Mouse (Mus musculus) lung, embryonic 14.5 days (tissue): ENCODE measurements around the gene Prkag3. TPM values are rescaled to one million over a fixed set of nuclear protein-coding genes. Genes with fewer than 3 reads are reported as not detected.

Source experiments
- ATAC-seq: fragments of 200-750 bp; cut with Nextera tagmentation; 2 replicates; pipeline ENCODE4 v1.8.0; 2017; ENCODE audit warnings: mild to moderate bottlenecking, moderate TSS enrichment, moderate library complexity; ENCODE audit not compliant: insufficient read depth
- DNase-seq: peaks from one replicate; pipeline ENCODE4 v3.0.0-alpha.2; 2015
- H3K27ac ChIP-seq: fragments of 300-500 bp; sonication (generic); 2 replicates; pipeline ENCODE4 v1.5.1; 2014; ENCODE audit warnings: low read depth, mild to moderate bottlenecking, moderate library complexity
- H3K27me3 ChIP-seq: fragments of 300-500 bp; sonication (generic); 2 replicates; pipeline ENCODE4 v1.6.1; 2014; ENCODE audit warnings: low read length, control low read depth; ENCODE audit not compliant: insufficient read depth
- H3K36me3 ChIP-seq: fragments of 300-500 bp; sonication (generic); 2 replicates; pipeline ENCODE4 v1.6.1; 2014; ENCODE audit warnings: control low read depth; ENCODE audit not compliant: insufficient read depth
- H3K4me1 ChIP-seq: fragments of 300-500 bp; sonication (generic); 2 replicates; pipeline ENCODE4 v1.6.1; 2014; ENCODE audit warnings: antibody characterized with exemption, control low read depth; ENCODE audit not compliant: insufficient read depth
- H3K4me2 ChIP-seq: fragments of 300-500 bp; sonication (generic); 2 replicates; pipeline ENCODE4 v1.6.1; 2014; ENCODE audit warnings: mild to moderate bottlenecking
- H3K4me3 ChIP-seq: fragments of 300-500 bp; sonication (generic); 2 replicates; pipeline ENCODE4 v1.5.1; 2014; ENCODE audit warnings: low read depth, low read length
- H3K9ac ChIP-seq: fragments of 300-500 bp; sonication (generic); 2 replicates; pipeline ENCODE4 v1.6.1; 2014
- H3K9me3 ChIP-seq: fragments of 300-500 bp; sonication (generic); 2 replicates; pipeline ENCODE4 v1.6.1; 2016; ENCODE audit warnings: low read depth, low read length, control low read depth
- CTCF ChIP-seq: IDR thresholded peaks from 2 replicates; pipeline ENCODE4 v1.5.1; 2016; ENCODE audit warnings: antibody characterized with exemption, low read depth
- WGBS: fragments of 180-500 bp; shearing (Covaris S2); extraction: QIAGEN DNeasy Blood & Tissue Kit; methylation state at CpG from one replicate; pipeline ENCODE4 v1.1.7; 2014; 5-methylcytosine and 5-hydroxymethylcytosine counted together
- polyA plus RNA-seq: library from polyadenylated mRNA; unstranded; fragments of >200 nt; fragmentation: Nextera tagmentation; extraction: Ambion mirVana; gene quantifications from 2 replicates; pipeline ENCODE4 v1.2.1, GENCODE M21; 2014

Prkag3 gene
- polyA plus RNA-seq, 1 experiment from 2014 or later, result 0.29 TPM

GRCm38 (mm10) chr1:74704156-74704555 is 44.9 kb downstream of the Prkag3 start:
- Histone ChIP-seq H3K4me1 (no peaks in the 10 kb centered on the region), H3K27me3 (no peaks in the 10 kb centered on the region), H3K36me3 (peaks cover 32% of the 10 kb centered on the region), H3K9ac (no peak overlapping the region), H3K4me3 (no peak overlapping the region), H3K9me3 (no peaks in the 10 kb centered on the region), H3K4me2 (no peak overlapping the region), H3K27ac (no peak overlapping the region)
- TF ChIP-seq CTCF, result no peak
- DNase-seq (no peak), ATAC-seq (no peak)
- 82% methylated on average over 3 of the region's 3 CpGs for WGBS

GRCm38 (mm10) chr1:74702142-74702553 is 46.9 kb downstream of the Prkag3 start:
- Histone ChIP-seq H3K27me3 (no peaks in the 10 kb centered on the region), H3K4me3 (no peak overlapping the region), H3K36me3 (peaks cover 53% of the 10 kb centered on the region), H3K4me2 (no peak overlapping the region), H3K9ac (no peak overlapping the region), H3K9me3 (no peaks in the 10 kb centered on the region), H3K27ac (no peak overlapping the region), H3K4me1 (no peaks in the 10 kb centered on the region)
- DNase-seq, result no peak
- TF ChIP-seq CTCF, result no peak
- 86% methylated on average over 6 of the region's 6 CpGs for WGBS
- no peak for ATAC-seq

- H3K4me3 ChIP-seq, result no peak overlapping the region
- H3K4me1 ChIP-seq, result no peaks in the 10 kb centered on the region
- no peaks in the 10 kb centered on the region for H3K9me3 ChIP-seq
- DNase-seq, result no peak
- no peak for ATAC-seq
- no peak overlapping the region for H3K9ac ChIP-seq
- H3K27ac ChIP-seq, result no peak overlapping the region
- H3K27me3 ChIP-seq, result no peaks in the 10 kb centered on the region
- peaks cover 80% of the 10 kb centered on the region for H3K36me3 ChIP-seq
- no peak overlapping the region for H3K4me2 ChIP-seq
- no peak for TF ChIP-seq CTCF
- 56% methylated on average over 1 of the region's 1 CpGs for WGBS
Observed at GRCm38 (mm10) chr1:74698791-74699190, 50.2 kb downstream of the Prkag3 start.

- H3K9ac ChIP-seq, result no peak overlapping the region
- TF ChIP-seq CTCF, result no peak
- no peak overlapping the region for H3K4me2 ChIP-seq
- ATAC-seq, result no peak
- no peak for DNase-seq
- no peak overlapping the region for H3K4me3 ChIP-seq
- H3K9me3 ChIP-seq, result no peaks in the 10 kb centered on the region
- no peaks in the 10 kb centered on the region for H3K4me1 ChIP-seq
- no peak overlapping the region for H3K27ac ChIP-seq
- H3K27me3 ChIP-seq, result no peaks in the 10 kb centered on the region
- H3K36me3 ChIP-seq, result peaks cover 84% of the 10 kb centered on the region
- WGBS, result 96% methylated on average over 1 of the region's 1 CpGs
Observed at GRCm38 (mm10) chr1:74698353-74698752, 50.7 kb downstream of the Prkag3 start.

GRCm38 (mm10) chr1:74697416-74697815 is 51.6 kb downstream of the Prkag3 start:
- Histone ChIP-seq H3K27ac (no peak overlapping the region), H3K4me2 (no peak overlapping the region), H3K4me3 (no peak overlapping the region), H3K36me3 (peaks cover 84% of the 10 kb centered on the region), H3K9ac (no peak overlapping the region), H3K9me3 (no peaks in the 10 kb centered on the region), H3K27me3 (no peaks in the 10 kb centered on the region), H3K4me1 (no peaks in the 10 kb centered on the region)
- DNase-seq (peak; percentile 15), ATAC-seq (no peak)
- no peak for TF ChIP-seq CTCF
- WGBS, result 82% methylated on average over 6 of the region's 6 CpGs

- Histone ChIP-seq H3K36me3 (peaks cover 84% of the 10 kb centered on the region), H3K27ac (no peak overlapping the region), H3K4me3 (no peak overlapping the region), H3K9me3 (no peaks in the 10 kb centered on the region), H3K4me1 (no peaks in the 10 kb centered on the region), H3K9ac (no peak overlapping the region), H3K4me2 (no peak overlapping the region), H3K27me3 (no peaks in the 10 kb centered on the region)
- ATAC-seq (no peak), DNase-seq (no peak)
- no peak for TF ChIP-seq CTCF
- WGBS, result 86% methylated on average over 4 of the region's 4 CpGs
Observed at GRCm38 (mm10) chr1:74695836-74696235, 53.2 kb downstream of the Prkag3 start.

GRCm38 (mm10) chr1:74693891-74694583 is 55.0 kb downstream of the Prkag3 start:
- Histone ChIP-seq H3K4me3 (no peak overlapping the region), H3K4me1 (no peaks in the 10 kb centered on the region), H3K9me3 (no peaks in the 10 kb centered on the region), H3K27ac (no peak overlapping the region), H3K4me2 (no peak overlapping the region), H3K9ac (no peak overlapping the region), H3K27me3 (no peaks in the 10 kb centered on the region), H3K36me3 (peaks cover 84% of the 10 kb centered on the region)
- TF ChIP-seq CTCF, result no peak
- ATAC-seq (no peak), DNase-seq (no peak)
- WGBS, result 82% methylated on average over 8 of the region's 8 CpGs

Other genes starting within 250 kb of the Prkag3 start
- 85.4 and 87.6 TPM in 2 replicates for gene Cnot9, start 243.2 kb downstream of the Prkag3 start, polyA plus RNA-seq
- gene Plcd4, start 206.3 kb downstream of the Prkag3 start, polyA plus RNA-seq, result 0.45 and 0.68 TPM in 2 replicates
- gene Usp37, start 204.9 kb downstream of the Prkag3 start, polyA plus RNA-seq, result 40.4 and 41.2 TPM in 2 replicates
- 9.9 and 11.6 TPM in 2 replicates for gene Zfp142, start 161.0 kb downstream of the Prkag3 start, polyA plus RNA-seq
- gene Bcs1l, start 160.9 kb downstream of the Prkag3 start, polyA plus RNA-seq, result 17.8 and 21.3 TPM in 2 replicates
- 5.3 and 7.5 TPM in 2 replicates for gene Rnf25, start 147.8 kb downstream of the Prkag3 start, polyA plus RNA-seq
- gene Stk36, start 147.8 kb downstream of the Prkag3 start, polyA plus RNA-seq, result 5.8 and 7.4 TPM in 2 replicates
- gene Ttll4, start 87.5 kb downstream of the Prkag3 start, polyA plus RNA-seq, result 32.6 and 37.9 TPM in 2 replicates
- 1.9 and 2.2 TPM in 2 replicates for gene Cyp27a1, start 35.6 kb downstream of the Prkag3 start, polyA plus RNA-seq
- gene Wnt6, start 22.7 kb upstream of the Prkag3 start, polyA plus RNA-seq, result 0.53 and 0.57 TPM in 2 replicates
- gene Wnt10a, start 42.3 kb upstream of the Prkag3 start, polyA plus RNA-seq, result not detected in 2 replicates
- gene Cdk5r2, start 105.7 kb upstream of the Prkag3 start, polyA plus RNA-seq, result not detected in 2 replicates
- gene Fev, start 136.2 kb upstream of the Prkag3 start, polyA plus RNA-seq, result not detected in 2 replicates
- gene Cryba2, start 143.9 kb upstream of the Prkag3 start, polyA plus RNA-seq, result not detected in 2 replicates
- gene Cfap65, start 186.4 kb upstream of the Prkag3 start, polyA plus RNA-seq, result 0.05 and 0.14 TPM in 2 replicates
- gene Ihh, start 202.5 kb upstream of the Prkag3 start, polyA plus RNA-seq, result 0.12 and 0.14 TPM in 2 replicates